Mouse (Mus musculus) thymus, adult 2 months (tissue): ENCODE measurements around the gene Tigar.

ENCODE experiments used
- CTCF ChIP-seq: fragments of 200-500 bp; IDR thresholded peaks from 2 replicates; pipeline ENCODE4 v1.5.1; 2012; ENCODE audit warnings: mild to moderate bottlenecking, control low read depth, low read length, moderate library complexity, borderline replicate concordance; ENCODE audit not compliant: control insufficient read depth, poor library complexity, insufficient read depth; ENCODE audit errors: extremely low read depth
- POLR2A ChIP-seq: fragments of 200-500 bp; IDR thresholded peaks from 2 replicates; pipeline ENCODE4 v1.6.1; 2012; ENCODE audit warnings: mild to moderate bottlenecking, low read length, control low read depth, moderate library complexity; ENCODE audit not compliant: control insufficient read depth, poor library complexity, insufficient read depth; ENCODE audit errors: extremely low read depth

GRCm38 (mm10) chr6:127133433-127134245 is 24.3 kb upstream of the Tigar start:
- TF ChIP-seq CTCF (no peak), POLR2A (no peak)
